In the genomic region with DNA sequence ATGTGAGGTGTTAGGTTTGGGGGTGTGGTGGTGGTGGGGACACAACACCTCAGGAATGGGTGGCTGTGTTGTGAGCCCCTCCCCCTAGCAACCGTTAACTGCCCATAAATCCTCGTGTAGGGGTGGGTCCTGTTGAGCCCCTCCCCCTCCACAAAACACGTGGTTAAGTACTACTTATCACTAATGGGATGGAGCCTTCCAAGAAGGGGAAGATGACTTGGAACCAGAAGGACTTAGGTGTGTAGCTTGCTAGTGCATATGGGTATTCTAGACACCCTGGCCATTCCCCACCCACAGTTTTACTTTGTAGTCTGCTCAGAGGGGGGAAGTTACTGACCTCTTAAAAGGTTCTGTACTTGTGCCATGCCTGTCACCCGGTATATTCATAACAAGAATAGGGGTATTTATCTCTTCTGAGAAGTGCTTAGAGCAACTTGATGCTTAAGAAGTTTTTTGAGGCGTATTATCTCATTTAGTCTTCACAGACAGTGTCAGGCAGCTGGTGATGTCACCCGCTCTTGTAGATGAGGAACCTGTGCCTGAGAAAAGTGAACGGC, we compare ENCODE assay signal across 8 mouse cellular contexts. TPM values are rescaled to one million over a fixed set of nuclear protein-coding genes. Genes with fewer than 3 reads are reported as not detected.
DNase-seq lines count a peak whose midpoint lies in the region; ATAC-seq and TF ChIP-seq lines count a peak whose summit lies in the region.

No protein-coding gene starts in this region.

- H3K79me2 ChIP-seq in macrophage (ENCODE audit: inconsistent target) = peaks cover 60% of the 10 kb centered on the region

- H3K4me3 ChIP-seq in embryonic fibroblast, embryonic 13.5 days (ENCODE audit: insufficient read depth, low read length) = peak overlapping the region; percentile 98
- peak overlapping the region; percentile 86; the same call in 1 of the 2 replicates for H3K4me3 ChIP-seq in kidney, postnatal 0 days (replicated peaks; ENCODE audit: low read depth, low read length)
- H3K4me3 ChIP-seq in macrophage (ENCODE audit: inconsistent target) = peak overlapping the region; percentile 69

- H3K4me2 ChIP-seq in kidney, postnatal 0 days (ENCODE audit: low read length) = peak overlapping the region; percentile 95

- H3K27me3 ChIP-seq in kidney, postnatal 0 days (ENCODE audit: insufficient read depth, low read length) = no peaks in the 10 kb centered on the region

- WGBS in kidney, postnatal 0 days = 47% methylated on average over 7 of the region's 7 CpGs
- 41% methylated on average over 7 of the region's 7 CpGs for WGBS in macrophage (ENCODE audit: missing documents)

- peak; percentile 52 for DNase-seq in cerebellum, adult 9-11 months
- no peak for DNase-seq in cerebellum, postnatal 25 days
- DNase-seq in ES-CJ7 (ENCODE audit: low read depth, low spot score) = peak; percentile 59
- peak; percentile 60 for DNase-seq in kidney, postnatal 0 days (ENCODE audit: low spot score)
- DNase-seq in testis, postnatal 14 days (ENCODE audit: low spot score) = peak; percentile 51
- DNase-seq in thymus, postnatal 10 days (ENCODE audit: low spot score in 2 of 2) = no peak

- H3K36me3 ChIP-seq in kidney, postnatal 0 days (ENCODE audit: insufficient read depth, low read length) = peaks cover 4% of the 10 kb centered on the region; the same call in 1 of the 2 replicates
- H3K36me3 ChIP-seq in macrophage (ENCODE audit: inconsistent target) = no peaks in the 10 kb centered on the region

- ATAC-seq in kidney, postnatal 0 days (replicated peaks; ENCODE audit: low FRiP score, low read depth) = no peak

- H3K9ac ChIP-seq in kidney, postnatal 0 days (ENCODE audit: low read depth, low read length) = no peak overlapping the region

- no peak for TF ChIP-seq POLR2A in embryonic fibroblast, embryonic 13.5 days (IDR thresholded peaks at IDR 0.05; ENCODE audit: low read depth, low read length)

- no peaks in the 10 kb centered on the region for H3K9me3 ChIP-seq in kidney, postnatal 0 days (replicated peaks; ENCODE audit: low read length)

- peaks cover 5% of the 10 kb centered on the region; the same call in 1 of the 2 replicates for H3K4me1 ChIP-seq in embryonic fibroblast, embryonic 13.5 days (ENCODE audit: control insufficient read depth, insufficient read depth, low read length)
- 0 out of 2 replicates have a peak, but pooled peaks cover 3% of the 10 kb centered on the region for H3K4me1 ChIP-seq in kidney, postnatal 0 days (replicated peaks; ENCODE audit: insufficient read depth, low read length)

- no peak for TF ChIP-seq CTCF in embryonic fibroblast, embryonic 13.5 days (IDR thresholded peaks at IDR 0.05; ENCODE audit: borderline replicate concordance, insufficient read depth, low read length)
- TF ChIP-seq CTCF in kidney, postnatal 0 days (IDR thresholded peaks at IDR 0.05; ENCODE audit: low read depth) = no peak

- no peak overlapping the region for H3K27ac ChIP-seq in embryonic fibroblast, embryonic 13.5 days (ENCODE audit: insufficient read depth, low read length)
- no peak overlapping the region for H3K27ac ChIP-seq in kidney, postnatal 0 days
- no peak overlapping the region; the same call in 1 of the 2 replicates for H3K27ac ChIP-seq in macrophage

RNA-seq across cellular contexts. Expression of gene Kif3b, which starts 1.2 kb away (rescaled TPM):
- polyA plus RNA-seq in embryonic fibroblast, embryonic 13.5 days (2011; ENCODE audit: insufficient read length, low read depth, missing spikeins) = 20.3 and 21.9 TPM in 2 replicates
- polyA plus RNA-seq in kidney, postnatal 0 days (2015; fragmentation: Nextera tagmentation; extraction: Ambion mirVana) = 6.0 and 6.7 TPM in 2 replicates
- 10 to 100 TPM; 10.8 to 64.8 (median 42.6) TPM for total RNA-seq in macrophage (2018; cell fraction: chromatin; rRNA removed)
- total RNA-seq in macrophage (2018; cell fraction: cytosol; rRNA removed) = 10 to 100 TPM; 23.8 to 62.1 (median 37.7) TPM
- total RNA-seq in macrophage (2018; cell fraction: nucleus; rRNA removed) = 10 to 100 TPM; 15.8 to 88.5 (median 44.9) TPM
- 28.0 to 32.8 TPM (median 28.4 TPM) in 3 replicates for polyA plus RNA-seq in macrophage (2018)

RNA-seq across cellular contexts. Expression of gene Pofut1, which starts 51.0 kb away (rescaled TPM):
- polyA plus RNA-seq in embryonic fibroblast, embryonic 13.5 days (2011; ENCODE audit: insufficient read length, low read depth, missing spikeins) = 45.7 and 49.7 TPM in 2 replicates
- polyA plus RNA-seq in kidney, postnatal 0 days (2015; fragmentation: Nextera tagmentation; extraction: Ambion mirVana) = 3.6 and 4.6 TPM in 2 replicates
- 100 to 1,000 TPM in 10 of 26 experiments, 10 to 100 TPM in 16; 60.8 to 135 (median 92.8) TPM for total RNA-seq in macrophage (2018; cell fraction: chromatin; rRNA removed)
- total RNA-seq in macrophage (2018; cell fraction: cytosol; rRNA removed) = 10 to 100 TPM; 13.1 to 32.3 (median 19.1) TPM
- 100 to 1,000 TPM in 1 of 26 experiments, 10 to 100 TPM in 25; 46.0 to 110 (median 70.7) TPM for total RNA-seq in macrophage (2018; cell fraction: nucleus; rRNA removed)
- polyA plus RNA-seq in macrophage (2018) = 10.7 to 19.5 TPM (median 16.7 TPM) in 3 replicates

RNA-seq across cellular contexts. Expression of gene Plagl2, which starts 51.2 kb away (rescaled TPM):
- 14.0 and 15.3 TPM in 2 replicates for polyA plus RNA-seq in embryonic fibroblast, embryonic 13.5 days (2011; ENCODE audit: insufficient read length, low read depth, missing spikeins)
- 7.8 and 8.2 TPM in 2 replicates for polyA plus RNA-seq in kidney, postnatal 0 days (2015; fragmentation: Nextera tagmentation; extraction: Ambion mirVana)
- 100 to 1,000 TPM in 9 of 26 experiments, 10 to 100 TPM in 17; 29.9 to 167 (median 78.6) TPM for total RNA-seq in macrophage (2018; cell fraction: chromatin; rRNA removed)
- 100 to 1,000 TPM in 5 of 26 experiments, 10 to 100 TPM in 21; 40.4 to 182 (median 83.3) TPM for total RNA-seq in macrophage (2018; cell fraction: cytosol; rRNA removed)
- 100 to 1,000 TPM in 17 of 26 experiments, 10 to 100 TPM in 9; 53.5 to 249 (median 123) TPM for total RNA-seq in macrophage (2018; cell fraction: nucleus; rRNA removed)
- polyA plus RNA-seq in macrophage (2018) = 26.7 to 29.5 TPM (median 28.6 TPM) in 3 replicates

RNA-seq across cellular contexts. Expression of gene Asxl1, which starts 53.2 kb away (rescaled TPM):
- 32.0 and 33.9 TPM in 2 replicates for polyA plus RNA-seq in embryonic fibroblast, embryonic 13.5 days (2011; ENCODE audit: insufficient read length, low read depth, missing spikeins)
- 12.3 and 14.1 TPM in 2 replicates for polyA plus RNA-seq in kidney, postnatal 0 days (2015; fragmentation: Nextera tagmentation; extraction: Ambion mirVana)
- total RNA-seq in macrophage (2018; cell fraction: chromatin; rRNA removed) = 100 to 1,000 TPM in 1 of 26 experiments, 10 to 100 TPM in 25; 21.8 to 133 (median 65.1) TPM
- 10 to 100 TPM in 23 of 26 experiments, 1 to 10 TPM in 3; 6.6 to 23.9 (median 15.1) TPM for total RNA-seq in macrophage (2018; cell fraction: cytosol; rRNA removed)
- total RNA-seq in macrophage (2018; cell fraction: nucleus; rRNA removed) = 10 to 100 TPM; 14.0 to 97.8 (median 37.1) TPM
- 14.5 to 22.9 TPM (median 17.8 TPM) in 3 replicates for polyA plus RNA-seq in macrophage (2018)

Comparison
In these comparisons a context has a peak if more than half of its experiments do, and no peak if none do; other contexts are left out.
1. DNase-seq: peak in cerebellum, adult 9-11 months (single experiment), ES-CJ7 (single experiment), kidney, postnatal 0 days (single experiment) and testis, postnatal 14 days (single experiment); none in cerebellum, postnatal 25 days (0 of 2) and thymus, postnatal 10 days (0 of 2).
2. Peak in every context shown above with its lines, with median percentiles within 50 percentile points of each other: H3K4me3 ChIP-seq.